Mouse (Mus musculus) frontal cortex, adult (tissue): ENCODE data around the gene 9130213A22Rik.
"Not testable (repeated sequence)": the region's sequence is repeated elsewhere in the genome, so short reads cannot be mapped to it uniquely, and the experiment has no call there.

ENCODE experiments used
- ATAC-seq: cut with Nextera tagmentation; 2 replicates; pipeline ENCODE4 v1.9.2; 2017; ENCODE audit warnings: mild to moderate bottlenecking, moderate library complexity, mixed read lengths; ENCODE audit not compliant: low TSS enrichment

Gene 9130213A22Rik

GRCm38 (mm10) chr11:69093856-69094255 is 28.5 kb downstream of the 9130213A22Rik start:
- ATAC-seq = not testable (repeated sequence)

GRCm38 (mm10) chr11:69092871-69093270 is 29.5 kb downstream of the 9130213A22Rik start:
- no peak for ATAC-seq

- ATAC-seq = no peak
These were observed 30.0 kb downstream of the 9130213A22Rik start for GRCm38 (mm10) chr11:69092386-69092751.

- ATAC-seq = no peak
These were observed 30.6 kb downstream of the 9130213A22Rik start for GRCm38 (mm10) chr11:69091566-69092385.

GRCm38 (mm10) chr11:69090367-69090766 is 32.0 kb downstream of the 9130213A22Rik start:
- no peak for ATAC-seq

- no peak for ATAC-seq
These were observed 32.6 kb downstream of the 9130213A22Rik start for GRCm38 (mm10) chr11:69089616-69090290.

GRCm38 (mm10) chr11:69088856-69089615 is 33.4 kb downstream of the 9130213A22Rik start:
- ATAC-seq = no peak

GRCm38 (mm10) chr11:69088103-69088855 is 34.1 kb downstream of the 9130213A22Rik start, which contains the start of gene Vamp2:
Gene Vamp2, plus strand, starts transcription at chr11:69088490.
- peak; percentile 47 for ATAC-seq

GRCm38 (mm10) chr11:69087597-69087996 is 34.8 kb downstream of the 9130213A22Rik start:
- no peak for ATAC-seq

GRCm38 (mm10) chr11:69087082-69087481 is 35.3 kb downstream of the 9130213A22Rik start:
- ATAC-seq = peak; percentile 32; the same call in 1 of the 2 replicates

- ATAC-seq = peak; percentile 64
These were observed 36.0 kb downstream of the 9130213A22Rik start for GRCm38 (mm10) chr11:69086390-69086789.

GRCm38 (mm10) chr11:69085608-69086007 is 36.8 kb downstream of the 9130213A22Rik start:
- ATAC-seq = no peak

- ATAC-seq = no peak
These were observed 40.8 kb downstream of the 9130213A22Rik start for GRCm38 (mm10) chr11:69081613-69082012.

- ATAC-seq = no peak
These were observed 41.5 kb downstream of the 9130213A22Rik start for GRCm38 (mm10) chr11:69080855-69081222.

- ATAC-seq = no peak
These were observed 42.1 kb downstream of the 9130213A22Rik start for GRCm38 (mm10) chr11:69080102-69080854.

- no peak for ATAC-seq
These were observed 43.5 kb downstream of the 9130213A22Rik start for GRCm38 (mm10) chr11:69078805-69079438.

GRCm38 (mm10) chr11:69078041-69078440 is 44.3 kb downstream of the 9130213A22Rik start:
- ATAC-seq = no peak

GRCm38 (mm10) chr11:69077316-69077715 is 45.1 kb downstream of the 9130213A22Rik start:
- no peak for ATAC-seq

- no peak for ATAC-seq
These were observed 45.8 kb downstream of the 9130213A22Rik start for GRCm38 (mm10) chr11:69076572-69076971.

- ATAC-seq = no peak
These were observed 46.5 kb downstream of the 9130213A22Rik start for GRCm38 (mm10) chr11:69075764-69076479.
